Mouse (Mus musculus) testis, adult 2 months (tissue): ENCODE data around the gene BC004004. TPM values are rescaled to one million over a fixed set of nuclear protein-coding genes. Genes with fewer than 3 reads are reported as not detected.

Source experiments
- H3K27ac ChIP-seq: fragments of 200-500 bp; 2 replicates; pipeline ENCODE4 v1.5.1; 2012; ENCODE audit warnings: low read depth, low read length; ENCODE audit not compliant: control insufficient read depth, insufficient read depth
- H3K27me3 ChIP-seq: fragments of 200-500 bp; 2 replicates; pipeline ENCODE4 v1.6.1; 2012; ENCODE audit warnings: mild to moderate bottlenecking, low read length, moderate library complexity; ENCODE audit not compliant: control insufficient read depth, insufficient read depth
- H3K36me3 ChIP-seq: fragments of 200-500 bp; 2 replicates; pipeline ENCODE4 v1.6.1; 2012; ENCODE audit warnings: mild to moderate bottlenecking, low read length; ENCODE audit not compliant: control insufficient read depth, insufficient read depth
- H3K4me1 ChIP-seq: fragments of 200-500 bp; 2 replicates; pipeline ENCODE4 v1.6.1; 2012; ENCODE audit warnings: low read length; ENCODE audit not compliant: control insufficient read depth, insufficient read depth
- H3K4me3 ChIP-seq: fragments of 200-500 bp; 2 replicates; pipeline ENCODE4 v1.5.1; 2012; ENCODE audit warnings: low read depth, mild to moderate bottlenecking, low read length, moderate library complexity, mixed read lengths; ENCODE audit not compliant: control insufficient read depth
- CTCF ChIP-seq: fragments of 200-500 bp; IDR thresholded peaks from 2 replicates; pipeline ENCODE4 v1.5.1; 2012; ENCODE audit warnings: low read depth, mild to moderate bottlenecking, inconsistent platforms, low read length, moderate library complexity; ENCODE audit not compliant: control insufficient read depth, insufficient read depth, insufficient replicate concordance
- POLR2A ChIP-seq: fragments of 200-500 bp; IDR thresholded peaks from 2 replicates; pipeline ENCODE4 v1.6.1; 2012; ENCODE audit warnings: low read depth, mild to moderate bottlenecking, inconsistent platforms, low read length, moderate library complexity; ENCODE audit not compliant: control insufficient read depth
- polyA plus RNA-seq: library from polyadenylated mRNA; depleted of rRNA; stranded (reverse); fragments of >200 nt; gene quantifications from 2 replicates; pipeline ENCODE4 v1.2.3, GENCODE M21; 2012

The BC004004 gene
- polyA plus RNA-seq, 1 experiment = 42.5 TPM

DNA sequence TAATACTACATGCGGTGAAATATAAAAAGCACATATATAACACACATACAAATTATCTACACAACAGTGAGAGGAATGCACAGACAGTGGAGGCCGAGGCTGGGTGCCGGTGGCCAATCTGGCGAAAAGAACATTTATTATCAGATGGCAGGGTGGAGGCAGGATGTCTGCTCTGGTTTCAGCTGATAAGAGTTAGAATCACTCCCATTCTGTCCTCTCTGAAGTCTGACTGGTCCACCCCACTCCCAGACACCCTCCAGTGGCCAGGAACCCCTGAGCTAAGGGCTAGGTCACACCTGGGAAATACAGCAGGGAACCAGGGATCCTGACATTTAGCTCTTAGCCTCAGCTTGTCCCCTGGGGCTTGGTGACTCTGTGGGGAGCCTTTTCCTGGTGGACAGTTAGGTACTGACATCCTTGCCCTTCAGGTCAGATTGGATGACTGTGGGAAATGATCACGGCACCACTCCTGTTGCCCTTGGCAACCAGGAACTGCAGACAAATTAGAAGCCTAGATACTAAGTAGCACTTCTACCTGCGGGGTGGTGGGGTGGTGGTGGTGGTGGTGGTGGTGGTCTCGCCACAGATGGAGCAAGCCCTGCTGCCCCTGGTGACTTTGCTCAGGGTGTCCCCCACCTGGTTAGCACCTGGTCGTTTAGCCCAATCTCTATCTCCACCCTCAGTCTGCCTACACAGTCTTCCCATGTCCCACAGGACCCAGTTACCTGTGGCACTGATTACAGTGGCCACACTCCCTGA, 51.5 kb downstream of the BC004004 start:
- H3K4me1 ChIP-seq = peaks cover 31% of the 10 kb centered on the region
- H3K27ac ChIP-seq = no peak overlapping the region
- H3K27me3 ChIP-seq = no peaks in the 10 kb centered on the region
- H3K4me3 ChIP-seq = no peak overlapping the region
- TF ChIP-seq CTCF (no peak), POLR2A (no peak)
- H3K36me3 ChIP-seq = no peaks in the 10 kb centered on the region

GRCm38 (mm10) chr17:29321765-29322602, 53.4 kb downstream of the BC004004 start:
- Histone ChIP-seq H3K27ac (no peak overlapping the region), H3K27me3 (peaks cover 2% of the 10 kb centered on the region; the same call in 1 of the 2 replicates), H3K4me1 (peaks cover 46% of the 10 kb centered on the region), H3K4me3 (peak overlapping the region; percentile 16), H3K36me3 (no peaks in the 10 kb centered on the region)
- TF ChIP-seq CTCF (no peak), POLR2A (no peak)

DNA sequence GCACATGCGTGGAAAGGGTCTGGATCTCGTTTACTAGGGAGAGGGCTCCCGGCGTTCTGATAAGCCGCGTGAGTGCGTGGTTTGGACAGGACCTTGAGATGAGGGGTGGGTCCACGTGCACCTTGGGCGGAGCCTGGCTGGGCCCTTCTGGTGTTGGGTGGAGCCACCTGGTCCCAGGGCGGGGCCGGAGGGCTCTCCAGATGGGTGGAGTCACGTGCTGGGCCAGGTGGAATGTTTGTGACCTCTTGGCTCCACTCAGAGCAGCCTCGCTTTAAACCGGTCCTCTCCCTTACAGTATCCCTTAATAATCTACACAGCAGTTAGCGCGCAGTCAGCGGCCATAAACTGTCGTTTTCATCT, 54.0 kb downstream of the BC004004 start:
- TF ChIP-seq CTCF = no peak
- Histone ChIP-seq H3K27ac (no peak overlapping the region), H3K4me1 (peaks cover 51% of the 10 kb centered on the region), H3K36me3 (no peaks in the 10 kb centered on the region), H3K4me3 (peak overlapping the region; percentile 16), H3K27me3 (peaks cover 2% of the 10 kb centered on the region; the same call in 1 of the 2 replicates)

DNA sequence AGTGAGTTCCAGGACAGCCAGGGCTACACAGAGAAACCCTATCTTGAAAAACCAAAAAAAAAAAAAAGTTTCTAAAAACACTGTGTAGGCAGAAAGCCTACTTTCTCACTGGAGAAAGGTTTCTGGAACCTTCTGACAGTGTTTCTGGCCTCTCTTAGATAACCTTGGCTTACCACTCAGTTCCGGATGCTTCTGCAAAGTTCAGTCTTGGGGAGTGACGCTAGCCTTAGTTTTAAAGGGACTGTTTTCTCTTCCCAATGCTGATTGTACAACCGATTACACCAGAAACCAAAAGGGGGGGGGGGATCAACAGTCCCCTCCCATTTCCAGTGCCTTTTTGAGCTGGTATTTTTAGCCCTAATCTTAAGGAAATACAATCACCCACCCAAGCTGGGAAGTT, 55.0 kb downstream of the BC004004 start:
- TF ChIP-seq CTCF (no peak), POLR2A (no peak)
- Histone ChIP-seq H3K4me1 (peaks cover 58% of the 10 kb centered on the region), H3K36me3 (no peaks in the 10 kb centered on the region), H3K4me3 (no peak overlapping the region), H3K27ac (no peak overlapping the region), H3K27me3 (peaks cover 2% of the 10 kb centered on the region; the same call in 1 of the 2 replicates)

- no peaks in the 10 kb centered on the region for H3K36me3 ChIP-seq
- H3K4me3 ChIP-seq = peak overlapping the region; percentile 72
- H3K4me1 ChIP-seq = peaks cover 52% of the 10 kb centered on the region
- H3K27me3 ChIP-seq = peaks cover 2% of the 10 kb centered on the region; the same call in 1 of the 2 replicates
- TF ChIP-seq CTCF (no peak), POLR2A (no peak)
- H3K27ac ChIP-seq = no peak overlapping the region
Observed at GRCm38 (mm10) chr17:29325831-29326230, 57.2 kb downstream of the BC004004 start.

DNA sequence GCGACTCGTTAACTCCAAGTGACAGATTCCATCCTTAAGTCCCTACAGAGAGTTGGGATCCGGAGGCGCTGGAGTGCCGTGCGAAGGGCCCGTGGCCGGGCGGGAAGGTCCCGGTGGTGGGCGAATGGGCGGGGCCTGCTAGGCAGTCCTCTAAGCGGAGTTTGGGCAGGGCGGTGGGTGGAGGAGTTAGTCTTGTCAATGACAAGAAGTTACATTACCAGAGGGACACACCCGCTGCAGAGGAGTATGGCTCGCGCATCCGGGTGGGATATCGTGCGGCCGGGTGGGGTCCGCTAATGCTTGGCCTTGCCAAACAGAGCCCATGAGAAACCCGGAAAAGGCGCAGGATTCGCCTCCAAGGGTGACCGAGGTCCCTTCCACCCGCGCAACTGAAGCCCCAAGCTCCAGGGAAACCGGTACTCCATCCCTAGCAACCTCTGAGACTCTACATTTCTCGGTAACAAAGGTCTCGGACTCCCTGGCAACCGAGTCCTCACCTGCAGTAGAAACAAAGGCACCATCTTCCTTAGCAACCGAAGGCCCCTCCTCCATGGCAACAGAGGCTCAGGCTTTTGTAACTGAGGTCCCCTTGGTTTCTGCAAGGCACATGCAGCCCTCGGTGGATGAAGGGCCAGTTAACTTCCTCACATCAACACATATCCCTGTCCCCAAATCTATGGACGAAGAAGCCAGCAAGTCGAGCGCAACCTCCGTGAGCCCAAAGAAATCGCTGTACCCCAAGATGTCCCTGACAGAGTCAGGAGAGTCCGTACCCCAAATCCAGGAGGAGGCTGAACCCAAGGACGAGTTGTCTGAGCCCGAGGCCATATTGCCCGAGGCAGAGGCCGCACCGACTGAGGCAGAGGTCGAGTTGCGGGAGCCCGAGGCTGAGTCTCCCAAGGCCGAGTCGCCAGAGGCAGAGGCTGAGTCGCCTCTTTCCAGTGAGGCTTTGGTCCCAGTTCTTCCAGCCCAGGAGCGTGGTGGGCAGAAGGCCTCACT, 58.2 kb downstream of the BC004004 start:
- Histone ChIP-seq H3K4me1 (peaks cover 44% of the 10 kb centered on the region), H3K36me3 (no peaks in the 10 kb centered on the region), H3K27me3 (peaks cover 2% of the 10 kb centered on the region; the same call in 1 of the 2 replicates), H3K4me3 (peak overlapping the region; percentile 72), H3K27ac (no peak overlapping the region)
- TF ChIP-seq POLR2A = no peak; the same call in 1 of the 2 replicates
- TF ChIP-seq CTCF = no peak

DNA sequence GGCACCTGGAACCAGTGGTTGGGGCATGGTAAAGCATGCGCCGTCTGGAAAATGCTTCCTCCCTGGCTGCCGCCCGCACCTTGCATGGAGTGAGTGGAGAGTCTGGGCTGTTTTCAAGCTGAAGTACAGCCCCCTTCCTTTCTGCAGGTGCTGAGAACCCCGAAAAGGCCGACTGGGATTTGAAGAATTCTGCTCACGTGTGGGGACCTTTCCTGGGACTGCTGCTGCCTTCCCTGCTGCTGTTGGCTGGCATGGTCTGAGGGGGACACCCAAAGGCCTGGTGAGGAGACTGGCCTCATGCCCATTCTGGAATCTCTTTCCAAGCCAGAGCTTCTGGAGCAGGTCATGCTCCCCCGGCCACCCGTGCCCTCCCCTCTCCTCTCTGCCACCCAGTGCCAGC, 59.1 kb downstream of the BC004004 start:
- Histone ChIP-seq H3K27me3 (peaks cover 2% of the 10 kb centered on the region; the same call in 1 of the 2 replicates), H3K4me3 (peak overlapping the region; percentile 72), H3K4me1 (peaks cover 36% of the 10 kb centered on the region), H3K36me3 (no peaks in the 10 kb centered on the region), H3K27ac (no peak overlapping the region)
- TF ChIP-seq CTCF (no peak), POLR2A (no peak)
